Mouse (Mus musculus) thymus, adult 2 months (tissue): ENCODE results near the gene Epha7. TPM values are rescaled to one million over a fixed set of nuclear protein-coding genes. Genes with fewer than 3 reads are reported as not detected.

ENCODE experiments used
- DNase-seq: peaks from one replicate; pipeline ENCODE4 v3.0.0; 2021
- H3K27ac ChIP-seq: fragments of 200-500 bp; 2 replicates; pipeline ENCODE4 v1.5.1; 2012; ENCODE audit warnings: low read length, control low read depth; ENCODE audit not compliant: control insufficient read depth, insufficient read depth
- H3K27me3 ChIP-seq: fragments of 200-500 bp; 2 replicates; pipeline ENCODE4 v1.6.1; 2012; ENCODE audit warnings: mild to moderate bottlenecking, low read length, moderate library complexity, mixed read lengths; ENCODE audit not compliant: control insufficient read depth, insufficient read depth
- H3K36me3 ChIP-seq: fragments of 200-500 bp; 2 replicates; pipeline ENCODE4 v1.6.1; 2012; ENCODE audit warnings: mild to moderate bottlenecking, low read length, moderate library complexity; ENCODE audit not compliant: control insufficient read depth, insufficient read depth
- H3K4me1 ChIP-seq: fragments of 200-500 bp; replicated peaks from 2 replicates; pipeline ENCODE4 v1.6.1; 2012; ENCODE audit warnings: low read length; ENCODE audit not compliant: control insufficient read depth, insufficient read depth
- H3K4me3 ChIP-seq: fragments of 200-500 bp; 2 replicates; pipeline ENCODE4 v1.5.1; 2012; ENCODE audit warnings: mild to moderate bottlenecking, low read length, control low read depth, moderate library complexity; ENCODE audit not compliant: control insufficient read depth, insufficient read depth
- CTCF ChIP-seq: fragments of 200-500 bp; IDR thresholded peaks from 2 replicates; pipeline ENCODE4 v1.5.1; 2012; ENCODE audit warnings: mild to moderate bottlenecking, control low read depth, low read length, moderate library complexity, borderline replicate concordance; ENCODE audit not compliant: control insufficient read depth, poor library complexity, insufficient read depth; ENCODE audit errors: extremely low read depth
- POLR2A ChIP-seq: fragments of 200-500 bp; IDR thresholded peaks from 2 replicates; pipeline ENCODE4 v1.6.1; 2012; ENCODE audit warnings: mild to moderate bottlenecking, low read length, control low read depth, moderate library complexity; ENCODE audit not compliant: control insufficient read depth, poor library complexity, insufficient read depth; ENCODE audit errors: extremely low read depth
- WGBS: fragments of 180-500 bp; shearing (Covaris S2); methylation state at CpG from one replicate; pipeline ENCODE4 v1.1.7; 2018; 5-methylcytosine and 5-hydroxymethylcytosine counted together
- polyA plus RNA-seq: library from polyadenylated mRNA; depleted of rRNA; stranded (reverse); fragments of >200 nt; gene quantifications from 2 replicates; pipeline ENCODE4 v1.2.3, GENCODE M21; 2012

Gene Epha7
- polyA plus RNA-seq, 1 experiment = 0.16 TPM

DNA sequence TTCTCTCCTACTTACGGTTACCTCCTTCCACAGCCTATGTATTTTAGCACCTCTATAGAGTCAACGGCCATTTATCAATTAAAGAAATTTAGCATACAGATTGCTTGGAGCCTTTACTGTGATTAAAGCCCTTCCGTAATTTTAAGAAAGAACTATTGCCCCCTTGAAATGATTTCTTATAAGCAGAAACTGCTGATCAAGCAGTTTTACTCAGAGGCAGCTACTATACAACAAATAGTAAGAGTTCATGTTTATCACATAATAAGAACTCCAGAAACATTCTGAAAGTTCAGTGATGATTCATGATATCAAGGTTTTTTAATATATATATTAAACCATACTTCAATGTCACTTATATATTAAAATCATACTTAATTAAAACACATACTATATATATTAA, 197.4 kb downstream of the Epha7 start:
- WGBS = 97% methylated on average over 3 of the region's 3 CpGs
- Histone ChIP-seq H3K27me3 (no peaks in the 10 kb centered on the region), H3K36me3 (no peaks in the 10 kb centered on the region), H3K4me3 (no peak overlapping the region), H3K27ac (no peak overlapping the region), H3K4me1 (no peaks in the 10 kb centered on the region)
- TF ChIP-seq CTCF (no peak), POLR2A (no peak)
- DNase-seq = no peak
